Mouse (Mus musculus) forebrain, embryonic 11.5 days (tissue): ENCODE measurements at regions not wholly inside any gene's neighbourhood (a gene's known extent, or its start where the extent isn't known, plus 50 kb on each side); places are given as distances from the start of the nearest gene placed in this dataset.

Experiments used
- ATAC-seq: fragments of 200-750 bp; cut with Nextera tagmentation; replicated peaks from 2 replicates; pipeline ENCODE4 v1.8.0; 2017; ENCODE audit warnings: moderate TSS enrichment; ENCODE audit not compliant: low FRiP score
- DNase-seq: peaks from one replicate; pipeline ENCODE4 v3.0.0-alpha.2; 2017; ENCODE audit warnings: low spot score
- H3K27ac ChIP-seq: fragments of 300-500 bp; sonication (generic); 2 replicates; pipeline ENCODE4 v1.5.1; 2014; ENCODE audit warnings: low read depth, low read length
- H3K27me3 ChIP-seq: fragments of 300-500 bp; sonication (generic); 2 replicates; pipeline ENCODE4 v1.6.1; 2014; ENCODE audit warnings: mild to moderate bottlenecking, low read length, mixed read lengths; ENCODE audit not compliant: control insufficient read depth, insufficient read depth
- H3K36me3 ChIP-seq: fragments of 300-500 bp; sonication (generic); 2 replicates; pipeline ENCODE4 v1.6.1; 2014; ENCODE audit warnings: mild to moderate bottlenecking, low read length, moderate library complexity, mixed read lengths; ENCODE audit not compliant: control insufficient read depth, insufficient read depth
- H3K4me1 ChIP-seq: fragments of 300-500 bp; sonication (generic); replicated peaks from 2 replicates; pipeline ENCODE4 v1.6.1; 2014; ENCODE audit warnings: low read length, mixed read lengths; ENCODE audit not compliant: control insufficient read depth, insufficient read depth
- H3K4me2 ChIP-seq: fragments of 300-500 bp; sonication (generic); 2 replicates; pipeline ENCODE4 v1.6.1; 2014; ENCODE audit warnings: low read depth, mild to moderate bottlenecking, low read length, moderate library complexity, mixed read lengths; ENCODE audit not compliant: severe bottlenecking
- H3K4me3 ChIP-seq: fragments of 300-500 bp; sonication (generic); 2 replicates; pipeline ENCODE4 v1.5.1; 2014; ENCODE audit warnings: low read depth, low read length
- H3K9ac ChIP-seq: fragments of 300-500 bp; sonication (generic); 2 replicates; pipeline ENCODE4 v1.6.1; 2014; ENCODE audit warnings: low read length
- H3K9me3 ChIP-seq: fragments of 300-500 bp; sonication (generic); 2 replicates; pipeline ENCODE4 v1.6.1; 2016; ENCODE audit warnings: low read length, mixed read lengths; ENCODE audit not compliant: control insufficient read depth
- WGBS: fragments of 180-500 bp; shearing (Covaris S2); extraction: QIAGEN DNeasy Blood & Tissue Kit; methylation state at CpG from one replicate; pipeline ENCODE4 v1.1.7; 2014; 5-methylcytosine and 5-hydroxymethylcytosine counted together

- Histone ChIP-seq H3K9me3 (no peaks in the 10 kb centered on the region), H3K36me3 (no peaks in the 10 kb centered on the region), H3K27ac (no peak overlapping the region), H3K27me3 (no peaks in the 10 kb centered on the region), H3K4me1 (no peaks in the 10 kb centered on the region), H3K9ac (no peak overlapping the region), H3K4me3 (no peak overlapping the region), H3K4me2 (no peak overlapping the region)
- no peak for DNase-seq
- 93% methylated on average over 2 of the region's 2 CpGs for WGBS
- no peak for ATAC-seq
Observed at GRCm38 (mm10) chr6:11565246-11565645, 342.1 kb downstream of the Ndufa4 start.

- Histone ChIP-seq H3K9ac (no peak overlapping the region), H3K4me2 (no peak overlapping the region), H3K27ac (no peak overlapping the region), H3K27me3 (no peaks in the 10 kb centered on the region), H3K9me3 (no peaks in the 10 kb centered on the region), H3K4me1 (no peaks in the 10 kb centered on the region), H3K36me3 (no peaks in the 10 kb centered on the region), H3K4me3 (no peak overlapping the region)
- no peak for DNase-seq
- ATAC-seq, result no peak
Observed at GRCm38 (mm10) chr6:11550473-11550872, 356.8 kb downstream of the Ndufa4 start.

GRCm38 (mm10) chr6:11547318-11547717 lies 360.0 kb downstream of the Ndufa4 start:
- Histone ChIP-seq H3K9me3 (no peaks in the 10 kb centered on the region), H3K27ac (no peak overlapping the region), H3K27me3 (no peaks in the 10 kb centered on the region), H3K4me2 (no peak overlapping the region), H3K9ac (no peak overlapping the region), H3K4me1 (no peaks in the 10 kb centered on the region), H3K36me3 (no peaks in the 10 kb centered on the region), H3K4me3 (no peak overlapping the region)
- DNase-seq (no peak), ATAC-seq (no peak)

GRCm38 (mm10) chr6:11534930-11535880 lies 372.1 kb downstream of the Ndufa4 start:
- H3K4me3 ChIP-seq, result no peak overlapping the region
- DNase-seq (no peak), ATAC-seq (0 out of 2 replicates have a peak, but pooled peaks have one; percentile 61)
- no peak overlapping the region for H3K4me2 ChIP-seq
- H3K9me3 ChIP-seq, result no peaks in the 10 kb centered on the region
- H3K36me3 ChIP-seq, result no peaks in the 10 kb centered on the region
- no peaks in the 10 kb centered on the region for H3K4me1 ChIP-seq
- WGBS, result 75% methylated on average over 8 of the region's 8 CpGs
- H3K9ac ChIP-seq, result no peak overlapping the region
- no peak overlapping the region for H3K27ac ChIP-seq
- H3K27me3 ChIP-seq, result no peaks in the 10 kb centered on the region

GRCm38 (mm10) chr6:11503136-11503535 lies 404.2 kb downstream of the Ndufa4 start:
- Histone ChIP-seq H3K9me3 (no peaks in the 10 kb centered on the region), H3K9ac (no peak overlapping the region), H3K4me3 (no peak overlapping the region), H3K36me3 (no peaks in the 10 kb centered on the region), H3K4me1 (no peaks in the 10 kb centered on the region), H3K27ac (no peak overlapping the region), H3K4me2 (no peak overlapping the region), H3K27me3 (no peaks in the 10 kb centered on the region)
- no peak for ATAC-seq
- no peak for DNase-seq
- WGBS, result 81% methylated on average over 2 of the region's 2 CpGs

GRCm38 (mm10) chr6:11494427-11494826 lies 412.9 kb downstream of the Ndufa4 start:
- Histone ChIP-seq H3K27me3 (no peaks in the 10 kb centered on the region), H3K4me1 (no peaks in the 10 kb centered on the region), H3K27ac (no peak overlapping the region), H3K4me3 (no peak overlapping the region), H3K36me3 (no peaks in the 10 kb centered on the region), H3K9ac (no peak overlapping the region), H3K4me2 (no peak overlapping the region), H3K9me3 (no peaks in the 10 kb centered on the region)
- ATAC-seq (no peak), DNase-seq (no peak)
- WGBS, result 84% methylated on average over 2 of the region's 2 CpGs

- Histone ChIP-seq H3K9ac (no peak overlapping the region), H3K9me3 (no peaks in the 10 kb centered on the region), H3K27me3 (no peaks in the 10 kb centered on the region), H3K4me2 (no peak overlapping the region), H3K27ac (no peak overlapping the region), H3K36me3 (no peaks in the 10 kb centered on the region), H3K4me3 (no peak overlapping the region), H3K4me1 (no peaks in the 10 kb centered on the region)
- peak; percentile 76 for ATAC-seq
- no peak for DNase-seq
- WGBS, result 18% methylated on average over 2 of the region's 2 CpGs
Observed at GRCm38 (mm10) chr6:11476950-11477349, 430.3 kb downstream of the Ndufa4 start.
